Mouse (Mus musculus) retina, postnatal 7 days (tissue): ENCODE data around the gene M1ap.
A peak's percentile ranks its signal among the peaks of the same experiment; 100 is the strongest.

Source experiments
- DNase-seq: peaks from one replicate; pipeline ENCODE4 v3.0.0-alpha.2; 2012; ENCODE audit warnings: low read depth, low spot score

The M1ap gene

DNA sequence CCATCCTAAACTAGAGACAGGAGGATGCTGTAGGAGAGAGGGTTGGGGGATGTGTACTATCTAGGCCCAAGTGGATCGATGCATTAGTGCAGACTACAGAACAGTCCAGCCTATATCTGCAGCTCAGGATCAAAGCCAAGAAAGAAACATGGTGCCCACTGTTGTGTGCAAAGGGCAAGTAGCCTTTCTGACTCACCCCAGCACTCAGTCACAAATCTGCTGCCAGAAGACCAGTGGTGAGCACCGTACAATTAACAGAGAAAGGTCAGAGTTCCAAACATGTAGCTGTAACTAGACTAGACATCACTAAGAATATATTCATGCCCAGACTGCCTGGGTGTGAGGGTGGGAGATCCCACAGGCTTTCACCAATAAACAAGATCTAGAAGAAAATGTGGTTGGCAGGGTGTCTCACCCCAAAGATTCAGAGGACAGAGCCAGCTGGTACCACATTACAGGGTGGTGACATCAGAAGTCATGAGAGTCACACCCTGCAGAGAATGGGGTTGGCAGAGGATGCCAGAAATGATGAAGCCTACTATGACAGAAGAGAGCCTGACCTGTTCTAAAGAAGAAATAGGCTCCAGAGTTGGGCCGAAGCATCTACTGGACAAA lies 12.0 kb upstream of the M1ap start:
- no peak for DNase-seq

- peak; percentile 44 for DNase-seq
Observed at GRCm38 (mm10) chr6:82939167-82939912, 7.4 kb upstream of the M1ap start, which contains the start of gene Sema4f. TSS of gene Sema4f (minus strand) at chr6:82939769.

GRCm38 (mm10) chr6:82940765-82941164 lies 5.9 kb upstream of the M1ap start:
- DNase-seq, result no peak

DNA sequence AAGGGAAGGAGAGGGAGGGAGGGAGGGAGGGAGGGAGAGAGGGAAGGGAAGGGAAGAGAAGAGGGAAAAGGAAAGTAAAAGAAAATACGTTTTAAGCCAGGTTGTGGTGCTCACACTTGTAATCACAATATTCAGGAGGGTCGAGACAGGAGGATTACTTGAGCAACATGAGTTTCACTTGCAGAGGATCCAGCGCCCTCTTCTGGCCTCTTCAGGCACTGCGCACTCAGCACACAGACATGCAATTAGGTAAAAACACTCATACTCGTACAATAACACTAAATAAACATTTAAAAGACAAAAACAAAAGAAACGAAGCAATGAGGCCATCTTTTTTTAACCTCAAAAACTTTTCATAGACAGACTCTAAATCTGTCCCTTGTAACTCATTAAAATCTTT lies 952 bp upstream of the M1ap start:
- DNase-seq, result peak; percentile 6

DNA sequence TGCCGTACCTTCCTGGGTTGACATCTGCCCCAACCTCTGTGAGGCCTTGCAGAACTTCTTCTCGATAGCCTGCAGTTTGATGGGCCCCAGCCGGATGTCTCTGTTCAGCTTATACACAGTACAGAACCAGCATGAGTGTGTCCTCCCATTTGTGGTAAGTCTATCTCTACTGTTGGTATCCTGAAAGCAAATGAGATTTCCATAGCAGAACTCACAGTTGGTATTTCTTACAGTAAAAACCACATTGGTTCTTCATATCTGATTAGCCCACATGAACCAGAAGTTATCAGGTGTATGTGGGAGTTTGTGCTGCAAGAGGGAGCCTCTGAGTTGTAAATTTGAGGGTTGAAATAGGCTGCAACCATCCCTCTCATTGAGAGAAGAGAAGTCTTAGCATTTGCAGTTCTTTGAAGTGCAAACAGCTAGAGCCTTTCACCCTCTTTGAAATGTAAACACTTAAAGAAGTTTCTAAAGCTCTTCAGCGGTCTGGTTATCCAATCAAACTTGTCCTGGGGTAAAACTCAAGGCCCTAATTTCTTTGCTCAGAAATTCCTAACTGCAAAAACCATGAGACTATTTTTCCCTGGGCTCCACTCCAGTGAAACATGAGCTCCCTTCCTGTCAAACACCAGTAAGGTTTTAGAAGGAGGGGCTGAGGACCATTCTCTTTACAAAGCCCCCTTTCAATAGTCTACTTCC lies 10.0 kb downstream of the M1ap start:
- no peak for DNase-seq

DNA sequence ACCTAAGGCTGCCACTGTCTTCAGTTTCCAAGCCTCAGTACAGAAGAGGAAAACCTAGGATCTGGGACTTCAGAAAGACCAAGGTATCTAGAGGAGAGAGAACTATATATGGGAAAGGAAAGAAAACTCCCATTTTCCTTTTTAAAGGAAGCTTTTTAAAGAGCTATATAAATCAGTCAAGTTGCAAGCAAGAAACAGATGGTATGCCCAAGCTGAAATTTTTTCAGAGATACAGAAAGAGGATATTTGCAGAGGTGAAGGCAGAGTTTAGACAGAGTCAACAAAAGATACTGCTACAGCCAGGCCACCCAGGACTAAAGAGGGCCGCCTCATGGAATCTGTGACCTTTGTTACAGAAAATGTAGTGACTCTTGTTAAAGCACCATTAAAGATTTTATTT lies 15.0 kb downstream of the M1ap start:
- no peak for DNase-seq

DNA sequence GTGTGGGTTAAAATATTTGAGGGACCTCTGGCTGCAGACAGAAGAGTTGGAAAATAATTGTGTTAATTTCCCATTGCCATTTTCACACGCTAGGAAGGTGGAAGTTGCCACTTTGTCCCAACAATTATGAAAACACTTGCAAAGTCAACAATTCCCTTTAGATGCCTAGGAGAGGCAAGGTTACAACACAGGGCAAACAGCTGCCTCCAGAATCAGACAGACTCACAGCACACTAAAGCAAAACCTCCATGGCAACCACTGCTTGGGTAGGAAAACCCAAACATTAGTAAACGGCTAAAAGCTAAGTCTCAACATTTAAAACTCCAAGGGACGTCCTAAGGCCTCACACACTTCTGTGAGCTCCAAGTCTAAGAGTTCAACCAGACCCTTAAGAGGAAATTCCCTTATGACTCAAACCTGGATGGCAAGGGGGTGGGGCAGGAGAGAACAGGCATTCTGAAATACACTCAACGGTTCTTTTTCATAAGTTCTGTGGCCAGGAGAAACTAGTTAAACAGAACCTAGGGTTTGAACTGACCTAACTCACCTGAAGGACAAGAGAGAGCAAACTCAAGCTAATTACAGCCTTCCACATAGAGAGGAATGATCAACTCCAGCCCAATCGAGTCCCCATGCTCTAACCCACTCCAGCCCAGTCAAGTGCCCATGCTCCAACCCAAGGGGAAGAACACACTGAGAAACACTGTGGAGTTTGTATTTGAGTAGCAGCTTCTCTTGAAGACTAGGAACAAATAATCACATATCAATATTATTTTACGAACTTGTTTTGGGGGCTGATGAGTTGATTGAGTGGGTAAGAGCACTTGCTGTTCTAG lies 22.8 kb downstream of the M1ap start:
- DNase-seq, result no peak

DNA sequence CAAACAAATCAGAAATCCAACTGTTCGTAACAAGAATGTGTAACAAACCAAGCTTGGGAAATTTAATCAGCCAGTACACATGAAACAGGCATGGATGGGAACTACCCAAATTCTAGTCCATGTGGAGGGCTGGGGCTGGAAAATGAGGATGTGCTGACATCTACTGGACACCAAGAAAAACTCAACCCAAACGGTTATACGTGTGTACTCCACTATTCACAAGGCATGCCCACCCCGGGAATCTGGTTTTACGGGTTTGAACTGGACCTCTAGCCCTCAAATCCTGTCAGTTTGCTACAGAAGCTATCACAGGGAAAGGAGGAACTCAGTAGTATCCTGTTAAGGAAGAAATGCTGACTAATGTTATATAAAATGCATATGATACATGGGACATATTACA lies 24.3 kb downstream of the M1ap start:
- peak; percentile 40 for DNase-seq

DNA sequence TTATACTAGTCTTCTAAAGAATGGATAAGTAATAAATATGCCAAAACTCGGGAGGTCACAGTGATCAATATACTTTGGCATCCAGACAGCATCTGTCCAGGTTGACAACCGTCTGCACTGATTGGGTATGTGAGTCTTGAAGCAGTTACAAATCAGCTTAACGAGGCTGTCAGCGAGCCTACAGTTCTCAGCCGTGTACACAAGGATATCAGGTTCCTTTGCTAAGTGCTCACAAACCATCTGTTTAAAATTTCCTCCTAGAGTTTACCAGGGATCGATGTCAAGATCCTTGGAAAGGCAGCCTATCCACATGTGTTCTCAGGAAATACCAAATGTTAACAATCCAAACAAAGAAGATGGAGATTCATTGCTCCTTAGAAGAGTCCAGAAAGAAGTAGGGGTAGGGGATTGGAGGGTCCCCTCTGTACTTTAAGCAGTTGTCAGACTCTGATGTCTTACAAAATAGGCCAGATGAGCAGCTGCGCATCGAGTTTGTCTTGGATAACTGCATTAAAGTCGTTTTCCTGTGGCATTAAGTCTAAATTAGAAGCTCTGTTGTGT lies 40.8 kb downstream of the M1ap start:
- no peak for DNase-seq

GRCm38 (mm10) chr6:82993696-82994095 lies 47.0 kb downstream of the M1ap start:
- DNase-seq, result no peak

GRCm38 (mm10) chr6:82994372-82994771 lies 47.7 kb downstream of the M1ap start:
- DNase-seq, result no peak

- peak; percentile 91 for DNase-seq
Observed at GRCm38 (mm10) chr6:82996740-82997315, 50.1 kb downstream of the M1ap start.

- no peak for DNase-seq
Observed at GRCm38 (mm10) chr6:82997511-82998102, 50.9 kb downstream of the M1ap start.

- DNase-seq, result no peak
Observed at GRCm38 (mm10) chr6:82998326-82998725, 51.6 kb downstream of the M1ap start.

- DNase-seq, result no peak
Observed at GRCm38 (mm10) chr6:82999986-83000385, 53.3 kb downstream of the M1ap start.

DNA sequence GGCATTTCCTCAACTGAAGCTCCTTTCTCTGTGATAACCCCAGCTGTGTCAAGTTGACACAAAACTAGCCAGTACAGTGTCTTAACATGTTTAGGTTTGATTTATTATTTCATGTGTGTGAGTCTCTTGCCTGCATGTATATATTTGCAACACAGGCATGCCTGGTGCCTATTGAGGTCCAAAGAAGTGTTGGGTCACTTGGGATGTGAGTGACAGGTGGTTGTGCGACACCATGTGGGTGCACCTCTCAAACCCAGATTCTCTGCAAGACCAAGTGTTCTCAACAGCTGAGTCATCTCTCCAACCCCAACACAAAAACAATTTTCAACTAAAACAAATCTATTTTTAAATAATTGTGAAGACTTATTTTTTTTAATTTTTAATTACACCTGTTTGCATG lies 56.4 kb downstream of the M1ap start:
- DNase-seq, result no peak

GRCm38 (mm10) chr6:83003850-83004249 lies 57.1 kb downstream of the M1ap start:
- DNase-seq, result no peak

GRCm38 (mm10) chr6:83004309-83004708 lies 57.6 kb downstream of the M1ap start:
- no peak for DNase-seq

GRCm38 (mm10) chr6:83004872-83005271 lies 58.2 kb downstream of the M1ap start:
- no peak for DNase-seq

DNA sequence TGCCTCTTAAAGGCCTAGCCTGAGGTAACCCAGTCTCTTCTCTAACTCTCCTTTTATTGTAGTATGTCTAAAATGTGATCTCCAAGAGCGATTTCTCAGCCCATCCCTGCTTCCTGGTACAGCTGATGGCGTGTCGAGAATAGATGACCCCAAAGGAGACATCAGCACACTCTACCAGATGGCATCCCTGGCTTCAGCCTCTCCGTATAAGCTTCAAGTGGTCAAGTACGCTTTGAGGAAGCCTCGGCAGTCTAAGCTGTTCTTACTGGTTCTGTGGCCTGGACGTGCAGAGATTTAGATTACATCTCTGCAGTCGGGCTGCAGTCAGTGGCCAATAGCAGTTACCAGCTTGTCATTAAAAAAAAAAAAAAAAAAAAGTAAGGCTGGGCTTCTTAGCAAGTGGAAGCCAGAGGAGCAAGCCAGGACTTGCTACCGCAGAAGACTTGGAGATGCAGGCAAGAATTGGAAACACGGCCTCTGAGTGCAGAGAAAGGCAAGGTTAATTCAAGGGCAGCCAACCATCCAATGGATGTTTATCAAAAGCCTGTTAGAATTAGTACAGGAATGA lies 58.8 kb downstream of the M1ap start:
- DNase-seq, result no peak
